Mouse (Mus musculus) neural tube, embryonic 11.5 days (tissue): ENCODE measurements at regions not wholly inside any gene's neighbourhood (a gene's known extent, or its start where the extent isn't known, plus 50 kb on each side); places are given as distances from the start of the nearest gene placed in this dataset.

Experiments used
- ATAC-seq: fragments of 200-750 bp; cut with Nextera tagmentation; 2 replicates; pipeline ENCODE4 v1.8.0; 2017; ENCODE audit warnings: moderate number of reproducible peaks, mild to moderate bottlenecking, moderate TSS enrichment, moderate library complexity; ENCODE audit not compliant: insufficient read depth, low FRiP score, low TSS enrichment
- DNase-seq: peaks from one replicate; pipeline ENCODE4 v3.0.0-alpha.2; 2015; ENCODE audit warnings: low spot score
- H3K27ac ChIP-seq: fragments of 300-500 bp; sonication (generic); 2 replicates; pipeline ENCODE4 v1.5.1; 2014; ENCODE audit warnings: low read depth, mild to moderate bottlenecking, low read length
- H3K27me3 ChIP-seq: fragments of 300-500 bp; sonication (generic); 2 replicates; pipeline ENCODE4 v1.6.1; 2014; ENCODE audit warnings: mild to moderate bottlenecking, low read length, mixed read lengths; ENCODE audit not compliant: control insufficient read depth, insufficient read depth
- H3K36me3 ChIP-seq: fragments of 300-500 bp; sonication (generic); 2 replicates; pipeline ENCODE4 v1.6.1; 2014; ENCODE audit warnings: mild to moderate bottlenecking, low read length, moderate library complexity, mixed read lengths; ENCODE audit not compliant: control insufficient read depth, insufficient read depth
- H3K4me1 ChIP-seq: fragments of 300-500 bp; sonication (generic); 2 replicates; pipeline ENCODE4 v1.6.1; 2014; ENCODE audit warnings: low read length, mixed read lengths; ENCODE audit not compliant: control insufficient read depth, insufficient read depth
- H3K4me2 ChIP-seq: fragments of 300-500 bp; sonication (generic); 2 replicates; pipeline ENCODE4 v1.6.1; 2014; ENCODE audit warnings: low read depth, mild to moderate bottlenecking, moderate library complexity
- H3K4me3 ChIP-seq: fragments of 300-500 bp; sonication (generic); 2 replicates; pipeline ENCODE4 v1.5.1; 2014; ENCODE audit warnings: low read depth, low read length
- H3K9ac ChIP-seq: fragments of 300-500 bp; sonication (generic); 2 replicates; pipeline ENCODE4 v1.6.1; 2014; ENCODE audit warnings: mild to moderate bottlenecking, low read length
- H3K9me3 ChIP-seq: fragments of 300-500 bp; sonication (generic); 2 replicates; pipeline ENCODE4 v1.6.1; 2016; ENCODE audit warnings: low read length; ENCODE audit not compliant: control insufficient read depth
- WGBS: fragments of 180-500 bp; shearing (Covaris S2); extraction: QIAGEN DNeasy Blood & Tissue Kit; methylation state at CpG from one replicate; pipeline ENCODE4 v1.1.7; 2014; 5-methylcytosine and 5-hydroxymethylcytosine counted together

DNA sequence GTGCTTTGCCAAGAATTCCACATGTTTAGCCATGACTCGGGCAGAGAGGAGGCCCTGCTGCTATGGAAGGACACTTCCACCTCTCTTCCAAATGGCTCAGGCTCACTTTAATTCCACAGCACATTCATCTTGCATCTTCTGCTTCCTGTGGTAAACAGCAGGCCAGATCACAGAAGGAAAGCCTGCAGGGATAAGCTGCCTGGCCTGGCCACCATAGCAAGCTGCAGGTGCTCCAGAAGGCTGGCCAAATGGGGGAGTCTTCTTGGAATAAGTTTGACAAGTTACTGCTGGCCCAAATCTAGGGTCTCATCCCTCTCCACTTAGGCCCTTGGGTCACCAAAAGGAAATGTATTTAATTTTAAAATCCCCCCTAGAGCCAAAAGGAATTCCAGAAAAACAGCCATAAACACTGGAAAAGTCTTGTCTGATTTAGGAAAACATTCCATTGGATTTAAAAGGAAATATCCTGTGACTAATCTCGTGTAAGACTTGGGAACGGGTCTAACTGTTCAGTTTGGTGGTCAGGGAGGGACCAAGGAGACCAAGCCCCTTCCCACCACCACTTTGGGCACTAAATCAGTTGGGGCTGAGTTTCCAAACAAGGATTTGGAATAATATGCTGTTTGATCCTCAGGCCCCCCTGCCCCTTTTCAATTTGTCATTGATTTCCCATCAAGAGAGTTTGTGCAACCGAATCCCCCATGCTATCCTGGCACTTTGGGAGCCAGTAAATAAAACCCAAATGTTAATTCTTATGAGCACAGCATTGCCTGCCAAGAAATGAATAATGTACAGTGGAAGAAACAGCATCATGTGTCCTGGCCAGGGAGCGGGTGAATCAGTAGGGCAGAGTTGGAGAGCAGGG lies 117.6 kb upstream of the Habp2 start:
- no peak overlapping the region for H3K4me3 ChIP-seq
- peaks cover 3% of the 10 kb centered on the region; the same call in 1 of the 2 replicates for H3K4me1 ChIP-seq
- no peak overlapping the region for H3K9ac ChIP-seq
- no peaks in the 10 kb centered on the region for H3K27me3 ChIP-seq
- DNase-seq (no peak), ATAC-seq (no peak)
- no peaks in the 10 kb centered on the region for H3K36me3 ChIP-seq
- H3K4me2 ChIP-seq = no peak overlapping the region
- no peak overlapping the region for H3K27ac ChIP-seq
- H3K9me3 ChIP-seq = no peaks in the 10 kb centered on the region
- 73% methylated on average over 5 of the region's 5 CpGs for WGBS

DNA sequence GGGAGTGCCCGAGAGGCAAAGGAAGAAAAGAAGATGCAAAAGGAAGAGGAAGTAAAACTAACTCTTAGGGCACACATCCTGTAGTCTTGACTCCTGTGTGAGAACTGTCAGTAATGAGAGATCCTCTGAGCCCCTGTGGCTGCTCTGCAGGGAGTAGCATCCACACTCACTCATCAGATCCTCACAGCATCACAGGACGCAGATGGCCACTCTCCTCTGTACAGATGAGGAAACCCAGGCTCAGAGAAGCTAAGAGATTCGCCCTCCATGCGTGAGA lies 117.0 kb upstream of the Habp2 start:
- no peak overlapping the region for H3K9ac ChIP-seq
- no peak for DNase-seq
- H3K4me3 ChIP-seq = no peak overlapping the region
- no peaks in the 10 kb centered on the region for H3K27me3 ChIP-seq
- ATAC-seq = no peak
- no peaks in the 10 kb centered on the region for H3K36me3 ChIP-seq
- no peaks in the 10 kb centered on the region for H3K9me3 ChIP-seq
- no peak overlapping the region for H3K27ac ChIP-seq
- 75% methylated on average over 4 of the region's 4 CpGs for WGBS
- no peak overlapping the region for H3K4me2 ChIP-seq
- peaks cover 4% of the 10 kb centered on the region; the same call in 1 of the 2 replicates for H3K4me1 ChIP-seq

DNA sequence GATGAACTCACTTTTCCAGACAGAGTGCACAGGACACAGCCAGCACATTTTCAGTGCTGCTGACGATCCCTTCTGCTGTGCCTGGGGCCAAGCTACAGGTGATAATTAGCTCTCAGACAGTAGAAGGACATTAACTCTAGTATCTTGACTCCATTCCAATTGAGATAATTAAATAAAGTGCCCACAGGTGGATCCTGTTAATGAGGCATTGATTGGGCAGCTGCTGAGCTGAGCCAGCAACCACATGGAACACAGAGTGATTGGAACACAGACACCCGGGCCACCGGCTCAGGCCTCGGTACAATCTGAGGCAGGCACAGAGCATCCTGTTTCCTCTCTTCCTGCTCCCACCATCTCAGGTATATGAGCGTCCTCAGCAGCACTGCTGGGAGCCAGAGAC lies 114.5 kb upstream of the Habp2 start:
- Histone ChIP-seq H3K4me1 (peaks cover 4% of the 10 kb centered on the region; the same call in 1 of the 2 replicates), H3K9ac (no peak overlapping the region), H3K4me2 (no peak overlapping the region), H3K9me3 (no peaks in the 10 kb centered on the region), H3K27me3 (no peaks in the 10 kb centered on the region), H3K27ac (no peak overlapping the region), H3K36me3 (no peaks in the 10 kb centered on the region), H3K4me3 (no peak overlapping the region)
- ATAC-seq (no peak), DNase-seq (no peak)
- WGBS = 85% methylated on average over 5 of the region's 5 CpGs

DNA sequence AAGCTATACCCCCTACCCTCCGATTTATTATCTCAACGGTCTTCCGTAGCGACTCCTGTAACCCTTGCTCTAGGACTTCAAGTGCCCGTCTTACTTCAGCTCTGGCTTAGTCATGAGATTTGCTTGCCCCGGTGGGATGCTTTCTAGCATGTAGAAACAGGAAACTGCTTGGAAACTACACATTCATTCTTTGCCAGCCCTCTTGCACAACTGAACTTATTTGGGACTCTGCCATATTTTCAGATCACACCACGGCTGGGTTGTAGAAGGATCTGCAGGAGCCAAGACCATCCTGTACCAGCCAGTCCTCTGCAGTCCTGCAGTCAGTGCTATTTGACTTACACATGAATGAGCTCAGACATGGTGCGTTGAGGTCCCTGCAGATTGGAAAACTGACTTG lies 110.9 kb upstream of the Habp2 start:
- peaks cover 4% of the 10 kb centered on the region; the same call in 1 of the 2 replicates for H3K4me1 ChIP-seq
- DNase-seq = no peak
- no peak overlapping the region for H3K4me3 ChIP-seq
- no peaks in the 10 kb centered on the region for H3K36me3 ChIP-seq
- H3K4me2 ChIP-seq = no peak overlapping the region
- no peak overlapping the region for H3K9ac ChIP-seq
- H3K27ac ChIP-seq = no peak overlapping the region
- 93% methylated on average over 8 of the region's 8 CpGs for WGBS
- no peaks in the 10 kb centered on the region for H3K27me3 ChIP-seq
- no peaks in the 10 kb centered on the region for H3K9me3 ChIP-seq
- ATAC-seq = no peak

DNA sequence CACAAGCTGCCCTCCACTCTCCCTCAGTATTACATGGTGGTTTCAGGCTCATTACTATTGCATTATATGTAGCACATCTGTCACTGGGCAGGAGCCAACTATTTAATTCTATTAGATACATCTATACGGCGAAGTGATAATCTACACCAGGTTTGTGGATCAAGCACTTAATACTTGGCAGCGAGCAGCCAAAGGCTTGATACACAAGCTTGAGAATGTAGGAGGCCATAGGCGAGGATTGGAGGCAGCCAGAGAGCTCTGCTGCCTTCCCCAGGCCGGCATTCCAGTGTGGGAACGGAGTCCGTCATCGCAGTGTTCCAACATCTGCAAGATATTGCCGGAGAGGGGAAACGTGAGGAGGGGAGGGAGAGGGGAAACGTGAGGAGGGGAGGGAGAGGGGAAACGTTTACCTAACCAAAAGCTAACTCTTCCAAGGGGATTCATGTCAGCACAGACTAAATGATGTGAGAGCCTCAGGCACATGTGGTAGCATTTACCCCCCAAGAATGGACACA lies 109.6 kb upstream of the Habp2 start:
- H3K4me1 ChIP-seq = peaks cover 4% of the 10 kb centered on the region; the same call in 1 of the 2 replicates
- no peak overlapping the region for H3K9ac ChIP-seq
- H3K27me3 ChIP-seq = no peaks in the 10 kb centered on the region
- no peak for ATAC-seq
- WGBS = 54% methylated on average over 12 of the region's 12 CpGs
- DNase-seq = peak; percentile 58
- no peak overlapping the region for H3K4me3 ChIP-seq
- H3K36me3 ChIP-seq = no peaks in the 10 kb centered on the region
- H3K4me2 ChIP-seq = no peak overlapping the region
- H3K27ac ChIP-seq = no peak overlapping the region
- no peaks in the 10 kb centered on the region for H3K9me3 ChIP-seq

DNA sequence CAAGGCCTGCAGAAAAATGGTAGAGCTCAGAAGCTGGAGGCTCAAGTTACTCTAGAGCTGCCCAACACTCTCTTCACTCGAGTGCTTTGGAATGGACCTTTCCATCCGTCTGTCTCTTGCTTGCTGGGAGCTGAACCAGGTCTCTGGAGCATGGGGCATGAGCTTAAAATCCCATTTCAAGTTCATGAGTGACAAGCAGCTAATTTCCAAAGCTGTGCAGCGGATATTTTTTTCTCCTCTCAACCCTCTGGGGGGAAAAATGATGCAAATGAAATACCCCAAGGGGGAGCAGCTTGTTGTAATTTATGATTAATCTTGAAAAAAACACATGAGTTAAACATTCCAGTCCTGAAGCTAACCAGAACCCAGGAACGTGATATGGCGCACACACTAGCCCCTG lies 101.2 kb upstream of the Habp2 start:
- no peak overlapping the region for H3K4me2 ChIP-seq
- H3K36me3 ChIP-seq = no peaks in the 10 kb centered on the region
- H3K9ac ChIP-seq = no peak overlapping the region
- no peak for DNase-seq
- no peaks in the 10 kb centered on the region for H3K4me1 ChIP-seq
- WGBS = 87% methylated on average over 5 of the region's 5 CpGs
- no peaks in the 10 kb centered on the region for H3K27me3 ChIP-seq
- H3K9me3 ChIP-seq = no peaks in the 10 kb centered on the region
- H3K27ac ChIP-seq = no peak overlapping the region
- no peak for ATAC-seq
- H3K4me3 ChIP-seq = no peak overlapping the region

DNA sequence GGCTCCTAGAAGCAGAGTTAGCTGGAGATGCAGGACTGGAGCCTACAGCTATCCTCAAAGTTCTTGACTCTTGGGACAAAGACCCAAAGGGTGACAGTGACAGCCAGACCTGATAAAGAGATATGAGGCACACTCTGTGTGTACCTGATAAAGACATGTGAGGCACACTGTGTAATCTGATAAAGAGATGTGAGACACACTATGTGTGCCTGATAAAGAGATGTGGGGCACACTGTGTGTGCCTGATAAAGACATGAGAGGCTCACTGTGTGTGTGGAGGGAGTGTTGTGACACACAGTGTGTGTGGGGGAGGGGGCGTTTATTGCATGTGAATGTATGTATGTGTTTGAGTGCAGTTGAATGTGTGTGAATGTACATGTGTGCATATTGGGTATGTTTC lies 97.8 kb upstream of the Habp2 start:
- Histone ChIP-seq H3K4me2 (no peak overlapping the region), H3K4me3 (no peak overlapping the region), H3K27me3 (no peaks in the 10 kb centered on the region), H3K36me3 (no peaks in the 10 kb centered on the region), H3K27ac (no peak overlapping the region), H3K9me3 (no peaks in the 10 kb centered on the region), H3K4me1 (no peaks in the 10 kb centered on the region), H3K9ac (no peak overlapping the region)
- DNase-seq (no peak), ATAC-seq (no peak)
- WGBS = 96% methylated on average over 1 of the region's 1 CpGs

DNA sequence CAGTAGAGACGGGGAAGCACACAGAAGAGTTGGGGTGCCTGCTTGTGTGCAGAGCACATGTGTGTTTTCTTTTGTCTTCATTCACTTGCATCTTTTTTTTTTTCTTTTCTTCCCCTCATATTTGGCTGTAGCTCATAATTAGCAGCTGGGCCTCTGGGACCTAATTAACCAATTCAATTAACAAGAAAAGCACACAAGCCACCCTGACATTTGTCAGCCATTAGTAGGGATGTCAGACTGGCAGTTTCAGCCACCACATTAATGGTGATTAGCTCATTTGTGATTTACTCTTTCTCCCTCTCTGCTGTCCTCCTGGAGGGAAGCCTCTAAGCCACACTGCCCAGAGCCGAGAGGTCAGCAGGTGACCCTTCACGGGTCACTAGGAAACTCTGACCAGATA lies 96.7 kb upstream of the Habp2 start:
- no peak overlapping the region for H3K4me2 ChIP-seq
- H3K4me3 ChIP-seq = no peak overlapping the region
- H3K4me1 ChIP-seq = no peaks in the 10 kb centered on the region
- no peaks in the 10 kb centered on the region for H3K27me3 ChIP-seq
- H3K9me3 ChIP-seq = no peaks in the 10 kb centered on the region
- DNase-seq = no peak
- ATAC-seq = no peak
- WGBS = 35% methylated on average over 3 of the region's 3 CpGs
- no peak overlapping the region for H3K27ac ChIP-seq
- H3K9ac ChIP-seq = no peak overlapping the region
- no peaks in the 10 kb centered on the region for H3K36me3 ChIP-seq
